Comparison of ENCODE assay signal across 8 mouse cellular contexts in genomic region chr13:112463868-112464625, GRCm38 (mm10). TPM values are rescaled to one million over a fixed set of nuclear protein-coding genes. Genes with fewer than 3 reads are reported as not detected.
DNase-seq lines count a peak whose midpoint lies in the region; ATAC-seq and TF ChIP-seq lines count a peak whose summit lies in the region.

Gene Il6st, plus strand, starts transcription at chr13:112464070.

- peak within 1 kb of the TSS; percentile 92 for H3K4me3 ChIP-seq in embryonic facial prominence, embryonic 14.5 days (ENCODE audit: low read depth, low read length)
- peak within 1 kb of the TSS; percentile 91 for H3K4me3 ChIP-seq in limb, embryonic 14.5 days (replicated peaks; ENCODE audit: low read length)
- H3K4me3 ChIP-seq in midbrain, postnatal 0 days (ENCODE audit: low read depth, low read length), result peak within 1 kb of the TSS; percentile 85

- H3K4me2 ChIP-seq in embryonic facial prominence, embryonic 14.5 days (ENCODE audit: low read depth, low read length), result peak within 1 kb of the TSS; percentile 76
- peak within 1 kb of the TSS; percentile 89 for H3K4me2 ChIP-seq in limb, embryonic 14.5 days (replicated peaks; ENCODE audit: low read depth, low read length, severe bottlenecking)
- H3K4me2 ChIP-seq in midbrain, postnatal 0 days (ENCODE audit: low read depth, low read length, poor library complexity, severe bottlenecking), result peak within 1 kb of the TSS; percentile 92

- H3K9ac ChIP-seq in embryonic facial prominence, embryonic 14.5 days (ENCODE audit: low read depth, low read length), result peak within 1 kb of the TSS; percentile 95
- peak within 1 kb of the TSS; percentile 92 for H3K9ac ChIP-seq in limb, embryonic 14.5 days (ENCODE audit: low read depth, low read length, severe bottlenecking)
- H3K9ac ChIP-seq in midbrain, postnatal 0 days (replicated peaks; ENCODE audit: low read length, poor library complexity, severe bottlenecking), result peak within 1 kb of the TSS; percentile 82

- WGBS in embryonic facial prominence, embryonic 14.5 days, result 0% methylated on average over 24 of the region's 85 CpGs
- under 1% methylated on average over 44 of the region's 85 CpGs for WGBS in limb, embryonic 14.5 days
- 1% methylated on average over 78 of the region's 85 CpGs for WGBS in midbrain, postnatal 0 days

- H3K27ac ChIP-seq in embryonic facial prominence, embryonic 14.5 days (replicated peaks; ENCODE audit: low read depth, low read length), result peak within 1 kb of the TSS; percentile 87
- peak within 1 kb of the TSS; percentile 84 for H3K27ac ChIP-seq in limb, embryonic 14.5 days (replicated peaks; ENCODE audit: low read depth, low read length)
- H3K27ac ChIP-seq in midbrain, postnatal 0 days (ENCODE audit: low read depth, low read length), result peak within 1 kb of the TSS; percentile 79

- no peaks in the 10 kb centered on the region for H3K27me3 ChIP-seq in embryonic facial prominence, embryonic 14.5 days (replicated peaks; ENCODE audit: control insufficient read depth, insufficient read depth, low read length)
- H3K27me3 ChIP-seq in limb, embryonic 14.5 days (ENCODE audit: control insufficient read depth, insufficient read depth, low read length), result no peaks in the 10 kb centered on the region
- no peaks in the 10 kb centered on the region for H3K27me3 ChIP-seq in midbrain, postnatal 0 days (ENCODE audit: insufficient read depth, low read length)

- ATAC-seq in embryonic facial prominence, embryonic 14.5 days (ENCODE audit: low read depth), result peak; percentile 99
- ATAC-seq in limb, embryonic 14.5 days (ENCODE audit: low FRiP score, low read depth), result peak; percentile 99
- ATAC-seq in midbrain, postnatal 0 days (ENCODE audit: low FRiP score), result peak; percentile 100

- TF ChIP-seq CTCF in midbrain, postnatal 0 days (IDR thresholded peaks at IDR 0.05), result no peak

- H3K36me3 ChIP-seq in embryonic facial prominence, embryonic 14.5 days (ENCODE audit: control insufficient read depth, insufficient read depth, low read length), result no peaks in the 10 kb centered on the region
- H3K36me3 ChIP-seq in limb, embryonic 14.5 days (ENCODE audit: control insufficient read depth, insufficient read depth, low read length), result no peaks in the 10 kb centered on the region; the same call in 1 of the 2 replicates
- H3K36me3 ChIP-seq in midbrain, postnatal 0 days (ENCODE audit: insufficient read depth, low read length), result no peaks in the 10 kb centered on the region

- TF ChIP-seq POLR2A in limb, embryonic 14.5 days (IDR thresholded peaks at IDR 0.05; ENCODE audit: borderline replicate concordance, extremely low read depth, insufficient read depth, insufficient read length), result peak; percentile 46; the same call in 1 of the 2 replicates

- DNase-seq in 3T3-L1 (ENCODE audit: low read depth, low spot score), result peak; percentile 93
- peak; percentile 92 to 95 for DNase-seq in adrenal gland, postnatal 4 days (ENCODE audit: low spot score in 2 of 2)
- DNase-seq in embryonic facial prominence, embryonic 14.5 days (ENCODE audit: low spot score), result peak; percentile 97
- peak; percentile 95 for DNase-seq in heart, adult 8-10 months (ENCODE audit: low spot score)
- DNase-seq in kidney, adult 9 months, result peak; percentile 97
- peak; percentile 94 for DNase-seq in limb, embryonic 14.5 days (ENCODE audit: low spot score)
- DNase-seq in midbrain, postnatal 0 days (ENCODE audit: low spot score), result peak; percentile 95
- peak; percentile 80 to 87 for DNase-seq in spleen, postnatal 14 days (ENCODE audit: low spot score in 2 of 2)

- no peaks in the 10 kb centered on the region for H3K9me3 ChIP-seq in embryonic facial prominence, embryonic 14.5 days (ENCODE audit: control insufficient read depth, low read length)
- H3K9me3 ChIP-seq in limb, embryonic 14.5 days (ENCODE audit: control insufficient read depth, low read length), result no peaks in the 10 kb centered on the region
- H3K9me3 ChIP-seq in midbrain, postnatal 0 days (ENCODE audit: low read length), result no peaks in the 10 kb centered on the region

- H3K4me1 ChIP-seq in embryonic facial prominence, embryonic 14.5 days (ENCODE audit: control insufficient read depth, insufficient read depth, low read length), result peaks cover 15% of the 10 kb centered on the region
- H3K4me1 ChIP-seq in limb, embryonic 14.5 days (ENCODE audit: control insufficient read depth, insufficient read depth, low read length), result peaks cover 15% of the 10 kb centered on the region; the same call in 1 of the 2 replicates
- no peaks in the 10 kb centered on the region for H3K4me1 ChIP-seq in midbrain, postnatal 0 days (ENCODE audit: insufficient read depth, low read length)

RNA-seq across cellular contexts. Expression of gene Il6st, which starts in this region (rescaled TPM):
- 100 to 1,000 TPM; 278 to 288 TPM for total RNA-seq in adrenal gland, postnatal 4 days (2021)
- 43.2 and 47.4 TPM in 2 replicates for polyA plus RNA-seq in embryonic facial prominence, embryonic 14.5 days (2014; fragmentation: Nextera tagmentation; extraction: Ambion mirVana)
- 100 to 1,000 TPM; 217 to 273 (median 230) TPM for total RNA-seq in heart, adult 8-10 months (2022)
- polyA plus RNA-seq in limb, embryonic 14.5 days (2012; rRNA removed), result 34.3 and 34.4 TPM in 2 replicates
- polyA plus RNA-seq in limb, embryonic 14.5 days (2014; fragmentation: Nextera tagmentation; extraction: Ambion mirVana), result 40.3 and 42.4 TPM in 2 replicates
- 35.8 and 36.1 TPM in 2 replicates for total RNA-seq in midbrain, postnatal 0 days (2014; rRNA removed)
- polyA plus RNA-seq in midbrain, postnatal 0 days (2015; fragmentation: Nextera tagmentation; extraction: Ambion mirVana), result 19.6 and 20.5 TPM in 2 replicates

Comparison
In these comparisons a context has a peak if more than half of its experiments do, and no peak if none do; other contexts are left out.
1. Peak in every context shown above with its lines: DNase-seq, ATAC-seq, H3K4me3 ChIP-seq and H3K27ac ChIP-seq.